Mouse (Mus musculus): ENCODE measurements around the gene Traf2.

DNA sequence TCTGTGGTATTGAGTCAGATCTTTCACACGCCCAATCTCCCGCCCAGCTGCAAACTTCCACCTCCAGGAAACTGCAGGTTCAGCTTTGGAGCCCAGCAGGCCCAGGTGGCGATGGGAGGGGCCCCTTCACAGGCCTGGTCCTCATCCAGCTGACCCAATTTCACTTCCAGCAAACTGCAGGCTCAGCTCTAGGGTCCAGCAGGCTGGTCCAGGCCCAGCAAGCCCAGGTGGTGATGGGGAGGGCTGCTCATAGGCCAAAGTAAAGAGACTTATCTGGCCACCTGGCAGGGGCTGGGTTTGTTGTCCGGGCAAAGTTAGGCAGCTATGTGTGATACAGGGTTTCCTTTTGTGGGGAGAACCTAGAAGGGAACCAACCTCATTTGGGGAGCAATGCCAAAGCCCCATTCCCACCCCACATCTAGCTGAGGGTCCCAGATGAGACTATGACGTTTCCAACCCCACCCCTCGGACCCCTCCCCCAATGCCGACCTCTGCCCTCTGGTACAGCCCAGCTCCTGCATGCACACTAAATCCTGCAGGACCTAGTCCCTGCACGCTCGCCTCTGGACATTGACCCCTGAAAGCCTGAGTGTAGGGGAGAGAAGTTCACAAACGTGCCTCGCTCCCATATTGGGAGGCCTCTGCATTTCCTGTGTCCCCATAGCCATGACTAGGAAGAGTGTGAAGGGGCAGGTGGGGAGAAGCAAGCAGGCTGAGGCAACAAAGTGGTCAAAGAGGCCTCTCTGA is 61.7 kb downstream of the Traf2 start:
- TF ChIP-seq POLR2A (IDR thresholded peaks at IDR 0.05; ENCODE audit: borderline replicate concordance, low read depth, low read length) (no peak), CTCF (IDR thresholded peaks at IDR 0.05; ENCODE audit: low read depth, low read length) (no peak)
